Mouse (Mus musculus) MEL (cell line): ENCODE results near the gene Cdh22. TPM values are rescaled to one million over a fixed set of nuclear protein-coding genes. Genes with fewer than 3 reads are reported as not detected.

ENCODE experiments used
- DNase-seq: peaks from one replicate; pipeline ENCODE4 v3.0.0; 2011; ENCODE audit warnings: low read depth, low spot score
- H3K27ac ChIP-seq: 2 replicates; pipeline ENCODE4 v1.5.1; 2012; ENCODE audit warnings: low read depth, mild to moderate bottlenecking, control low read depth, low read length, moderate library complexity; ENCODE audit not compliant: control insufficient read depth
- H3K27me3 ChIP-seq, 2 experiments: fragments of 150-350 bp in 1 of 2; sonication (generic) in 1 of 2; 2 replicates each; pipeline ENCODE4 v1.6.1; 2012; ENCODE audit warnings: low read length in 2 of 2, mild to moderate bottlenecking in 2 of 2, improper control_type of control experiment in 1 of 2, moderate library complexity in 1 of 2; ENCODE audit not compliant: insufficient read depth in 2 of 2, control insufficient read depth in 1 of 2
- H3K36me3 ChIP-seq, 2 experiments: 2 replicates each; pipeline ENCODE4 v1.6.1; 2012 to 2014; ENCODE audit warnings: low read length in 2 of 2, improper control_type of control experiment in 1 of 2, inconsistent platforms in 1 of 2, mild to moderate bottlenecking in 1 of 2; ENCODE audit not compliant: insufficient read depth in 2 of 2, control insufficient read depth in 1 of 2
- H3K4me1 ChIP-seq, 2 experiments: fragments of 150-350 bp in 1 of 2; sonication (generic) in 1 of 2; 2 replicates each; pipeline ENCODE4 v1.6.1; 2012; ENCODE audit warnings: low read length in 2 of 2, improper control_type of control experiment in 1 of 2, mild to moderate bottlenecking in 1 of 2; ENCODE audit not compliant: insufficient read depth in 2 of 2, control insufficient read depth in 1 of 2
- H3K4me3 ChIP-seq, 2 experiments: fragments of 150-350 bp in 1 of 2; sonication (generic) in 1 of 2; 2 replicates each; pipeline ENCODE4 v1.5.1; 2012; ENCODE audit warnings: low read depth in 2 of 2, low read length in 2 of 2, mild to moderate bottlenecking in 2 of 2, moderate library complexity in 2 of 2, control low read depth in 1 of 2, improper control_type of control experiment in 1 of 2; ENCODE audit not compliant: control insufficient read depth in 1 of 2, insufficient read depth in 1 of 2
- H3K79me2 ChIP-seq: 2 replicates; pipeline ENCODE4 v1.6.1; 2012; ENCODE audit warnings: mild to moderate bottlenecking, low read length, moderate library complexity; ENCODE audit not compliant: control insufficient read depth, poor library complexity, insufficient read depth
- H3K9ac ChIP-seq: 2 replicates; pipeline ENCODE4 v1.6.1; 2012; ENCODE audit warnings: low read depth, mild to moderate bottlenecking, control low read depth, low read length, moderate library complexity; ENCODE audit not compliant: control insufficient read depth, poor library complexity, severe bottlenecking
- H3K9me3 ChIP-seq: fragments of 150-350 bp; sonication (generic); replicated peaks from 2 replicates; pipeline ENCODE4 v1.6.1; 2012; ENCODE audit warnings: mild to moderate bottlenecking, low read length, improper control_type of control experiment, moderate library complexity; ENCODE audit not compliant: insufficient read depth
- BHLHE40 ChIP-seq: IDR thresholded peaks from 2 replicates; pipeline ENCODE4 v1.6.1; 2012; ENCODE audit warnings: low read depth, mild to moderate bottlenecking, inconsistent platforms, low read length, improper control_type of control experiment, borderline replicate concordance
- CHD1 ChIP-seq: IDR thresholded peaks from 2 replicates; pipeline ENCODE4 v1.6.1; 2012; ENCODE audit warnings: low read depth, mild to moderate bottlenecking, inconsistent platforms, low read length, improper control_type of control experiment
- CHD2 ChIP-seq: IDR thresholded peaks from 2 replicates; pipeline ENCODE4 v1.6.1; 2011; ENCODE audit warnings: low read length, improper control_type of control experiment
- ELF1 ChIP-seq: IDR thresholded peaks from 2 replicates; pipeline ENCODE4 v1.6.1; 2014; ENCODE audit warnings: low read depth, mild to moderate bottlenecking, inconsistent platforms, low read length, improper control_type of control experiment, moderate library complexity
- EP300 ChIP-seq, 2 experiments: IDR thresholded peaks; 2 replicates each; pipeline ENCODE4 v1.6.1; 2011; ENCODE audit warnings: improper control_type of control experiment in 2 of 2, low read length in 2 of 2, low read depth in 1 of 2, mild to moderate bottlenecking in 1 of 2
- GATA1 ChIP-seq: IDR thresholded peaks from 2 replicates; pipeline ENCODE4 v1.6.1; 2011; ENCODE audit warnings: low read depth, low read length, improper control_type of control experiment
- HCFC1 ChIP-seq: IDR thresholded peaks from 2 replicates; pipeline ENCODE4 v1.6.1; 2012; ENCODE audit warnings: low read depth, mild to moderate bottlenecking, inconsistent platforms, low read length, improper control_type of control experiment, moderate library complexity
- JUND ChIP-seq: IDR thresholded peaks from 2 replicates; pipeline ENCODE4 v1.6.1; 2011; ENCODE audit warnings: low read depth, mild to moderate bottlenecking, improper control_type of control experiment, low read length
- KAT2A ChIP-seq: conservative IDR thresholded peaks from 2 replicates; pipeline ENCODE4 v1.6.1; 2012; ENCODE audit warnings: low read depth, low read length, improper control_type of control experiment, inconsistent platforms
- MAX ChIP-seq: IDR thresholded peaks from 2 replicates; pipeline ENCODE4 v1.6.1; 2011; ENCODE audit warnings: low read length, improper control_type of control experiment
- MAZ ChIP-seq: IDR thresholded peaks from 2 replicates; pipeline ENCODE4 v1.6.1; 2012; ENCODE audit warnings: low read depth, mild to moderate bottlenecking, inconsistent platforms, low read length, improper control_type of control experiment
- MEF2A ChIP-seq: IDR thresholded peaks from 2 replicates; pipeline ENCODE4 v1.6.1; 2014; ENCODE audit warnings: low read depth, mild to moderate bottlenecking, inconsistent platforms, low read length, improper control_type of control experiment; ENCODE audit not compliant: poor library complexity, insufficient replicate concordance, severe bottlenecking; ENCODE audit errors: extremely low read depth
- MYB ChIP-seq: IDR thresholded peaks from 2 replicates; pipeline ENCODE4 v1.6.1; 2011; ENCODE audit warnings: mild to moderate bottlenecking, low read depth, low read length, improper control_type of control experiment
- MYC ChIP-seq: IDR thresholded peaks from 2 replicates; pipeline ENCODE4 v1.6.1; 2011; ENCODE audit warnings: low read depth, mild to moderate bottlenecking, low read length, improper control_type of control experiment, moderate library complexity
- NELFE ChIP-seq: IDR thresholded peaks from 2 replicates; pipeline ENCODE4 v1.6.1; 2011; ENCODE audit warnings: low read depth, low read length, improper control_type of control experiment
- NRF1 ChIP-seq: IDR thresholded peaks from 2 replicates; pipeline ENCODE4 v1.6.1; 2014; ENCODE audit warnings: low read depth, mild to moderate bottlenecking, inconsistent platforms, low read length, improper control_type of control experiment, moderate library complexity; ENCODE audit not compliant: poor library complexity, insufficient read depth, severe bottlenecking
- POLR2A ChIP-seq, 2 experiments: IDR thresholded peaks; 2 replicates each; pipeline ENCODE4 v1.6.1; 2011 to 2012; ENCODE audit warnings: low read length in 2 of 2, mild to moderate bottlenecking in 2 of 2, control low read depth in 1 of 2, improper control_type of control experiment in 1 of 2, low read depth in 1 of 2, moderate library complexity in 1 of 2; ENCODE audit not compliant: control insufficient read depth in 1 of 2, insufficient read depth in 1 of 2, poor library complexity in 1 of 2
- SIN3A ChIP-seq: IDR thresholded peaks from 2 replicates; pipeline ENCODE4 v1.6.1; 2012; ENCODE audit warnings: low read length, improper control_type of control experiment, inconsistent platforms
- TAL1 ChIP-seq: IDR thresholded peaks from 2 replicates; pipeline ENCODE4 v1.6.1; 2012; ENCODE audit warnings: mild to moderate bottlenecking, inconsistent platforms, low read length, moderate library complexity, mixed read lengths
- TCF12 ChIP-seq: IDR thresholded peaks from 2 replicates; pipeline ENCODE4 v1.6.1; 2014; ENCODE audit warnings: low read depth, mild to moderate bottlenecking, inconsistent platforms, low read length, improper control_type of control experiment, moderate library complexity
- USF2 ChIP-seq, 2 experiments: IDR thresholded peaks; 2 replicates each; pipeline ENCODE4 v1.6.1; 2011 to 2012; ENCODE audit warnings: improper control_type of control experiment in 2 of 2, low read length in 2 of 2, borderline replicate concordance in 1 of 2, inconsistent platforms in 1 of 2, low read depth in 1 of 2, mild to moderate bottlenecking in 1 of 2; ENCODE audit not compliant: insufficient read depth in 1 of 2
- ZC3H11A ChIP-seq: IDR thresholded peaks from 2 replicates; pipeline ENCODE4 v1.6.1; 2012; ENCODE audit warnings: low read depth, mild to moderate bottlenecking, inconsistent platforms, low read length, improper control_type of control experiment
- ZMIZ1 ChIP-seq: IDR thresholded peaks from 2 replicates; pipeline ENCODE4 v1.6.1; 2012; ENCODE audit warnings: low read depth, mild to moderate bottlenecking, inconsistent platforms, low read length, improper control_type of control experiment, moderate library complexity
- polyA plus RNA-seq, 2 experiments: library from polyadenylated mRNA; stranded (reverse) in 1 of 2; unstranded in 1 of 2; fragments of >175 nt in 1 of 2; fragments of >200 nt in 1 of 2; gene quantifications; 2 replicates each; pipeline versions ENCODE4 v1.2.1 to v1.2.4; 2012; ENCODE audit warnings: low replicate concordance in 2 of 2, low read depth in 1 of 2; ENCODE audit not compliant: insufficient read length in 2 of 2, insufficient read depth in 1 of 2, missing spikeins in 1 of 2
- total RNA-seq: library from RNA; depleted of rRNA; stranded (reverse); fragments of 300-350 nt; gene quantifications from 2 replicates; pipeline ENCODE4 v1.2.3, GENCODE M21; 2012

Gene Cdh22
- total and polyA plus RNA-seq, 3 experiments: not detected

GRCm38 (mm10) chr2:165106585-165106984, 128.1 kb downstream of the Cdh22 start:
- no peak overlapping the region for H3K4me3 ChIP-seq
- no peaks in the 10 kb centered on the region for H3K9me3 ChIP-seq
- no peak for TF ChIP-seq CHD1
- TF ChIP-seq ZMIZ1: no peak
- TF ChIP-seq USF2 (IDR thresholded peaks at IDR 0.05; ENCODE audit: borderline replicate concordance in 1 of 2, insufficient read depth in 1 of 2, low read depth in 1 of 2, low read length in 2 of 2): no peak
- no peak for TF ChIP-seq KAT2A
- no peak for TF ChIP-seq MEF2A
- no peak for TF ChIP-seq NELFE
- no peak for TF ChIP-seq HCFC1
- no peak for TF ChIP-seq ELF1
- TF ChIP-seq SIN3A: no peak
- TF ChIP-seq, all 39 proteins: peak for 0
- H3K36me3 ChIP-seq: no peaks in the 10 kb centered on the region
- H3K4me1 ChIP-seq: no peaks in the 10 kb centered on the region
- no peak overlapping the region for H3K27ac ChIP-seq
- H3K9ac ChIP-seq: no peak overlapping the region
- no peaks in the 10 kb centered on the region for H3K27me3 ChIP-seq
- no peaks in the 10 kb centered on the region for H3K79me2 ChIP-seq
- no peak for DNase-seq

- no peaks in the 10 kb centered on the region for H3K27me3 ChIP-seq
These were observed 129.1 kb downstream of the Cdh22 start for GRCm38 (mm10) chr2:165105513-165106079.

More at GRCm38 (mm10) chr2:165105513-165106079, 129.1 kb downstream of the Cdh22 start:
- DNase-seq: no peak
- Histone ChIP-seq H3K9ac (no peak overlapping the region), H3K4me1 (no peaks in the 10 kb centered on the region), H3K36me3 (no peaks in the 10 kb centered on the region), H3K27ac (no peak overlapping the region), H3K9me3 (no peaks in the 10 kb centered on the region), H3K4me3 (no peak overlapping the region), H3K79me2 (no peaks in the 10 kb centered on the region)
- TF ChIP-seq MYC (no peak), BHLHE40 (no peak), TAL1 (no peak), JUND (no peak), MYB (no peak), NRF1 (no peak), TCF12 (no peak), USF2 (IDR thresholded peaks at IDR 0.05; ENCODE audit: borderline replicate concordance in 1 of 2, insufficient read depth in 1 of 2, low read depth in 1 of 2, low read length in 2 of 2) (no peak), CHD2 (no peak), EP300 (IDR thresholded peaks at IDR 0.05; ENCODE audit: low read depth in 1 of 2, low read length in 2 of 2) (no peak), MAZ (no peak), ZC3H11A (no peak), GATA1 (no peak), POLR2A (IDR thresholded peaks at IDR 0.05; ENCODE audit: control insufficient read depth in 1 of 2, insufficient read depth in 1 of 2, low read depth in 1 of 2, low read length in 2 of 2, poor library complexity in 1 of 2) (no peak), MAX (no peak)
